Mouse (Mus musculus) ES-Bruce4 (cell line): ENCODE data around the gene Lrguk.

Source experiments
- CTCF ChIP-seq: IDR thresholded peaks from one replicate; pipeline ENCODE4 v1.8.1; 2011; ENCODE audit warnings: low read depth, low read length
- EP300 ChIP-seq: IDR thresholded peaks from 2 replicates; pipeline ENCODE4 v1.6.1; 2011; ENCODE audit warnings: low read depth, low read length; ENCODE audit not compliant: insufficient read depth
- POLR2A ChIP-seq: IDR thresholded peaks from one replicate; pipeline ENCODE4 v1.8.1; 2011; ENCODE audit warnings: low read length; ENCODE audit not compliant: insufficient read depth

- TF ChIP-seq CTCF: no peak
- TF ChIP-seq POLR2A: no peak
- TF ChIP-seq EP300: no peak
Measured at GRCm38 (mm10) chr6:34096905-34097304, 67.7 kb downstream of the Lrguk start.
